Mouse (Mus musculus) heart, embryonic 11.5 days (tissue): Measurements from ENCODE around the gene Tbl3. TPM values are rescaled to one million over a fixed set of nuclear protein-coding genes. Genes with fewer than 3 reads are reported as not detected.

Source experiments
- ATAC-seq: fragments of 200-750 bp; cut with Nextera tagmentation; replicated peaks from 2 replicates; pipeline ENCODE4 v1.8.0; 2017; ENCODE audit warnings: moderate library complexity; ENCODE audit not compliant: insufficient number of reproducible peaks, low FRiP score, low TSS enrichment
- H3K27ac ChIP-seq: fragments of 300-500 bp; sonication (generic); 2 replicates; pipeline ENCODE4 v1.5.1; 2014; ENCODE audit warnings: mild to moderate bottlenecking, low read depth, low read length
- H3K27me3 ChIP-seq: fragments of 300-500 bp; sonication (generic); 2 replicates; pipeline ENCODE4 v1.6.1; 2014; ENCODE audit warnings: mild to moderate bottlenecking, low read length, mixed read lengths; ENCODE audit not compliant: control insufficient read depth, insufficient read depth
- H3K36me3 ChIP-seq: fragments of 300-500 bp; sonication (generic); 2 replicates; pipeline ENCODE4 v1.6.1; 2014; ENCODE audit warnings: mild to moderate bottlenecking, low read length, moderate library complexity, mixed read lengths; ENCODE audit not compliant: control insufficient read depth, insufficient read depth
- H3K4me1 ChIP-seq: fragments of 300-500 bp; sonication (generic); 2 replicates; pipeline ENCODE4 v1.6.1; 2014; ENCODE audit warnings: low read length; ENCODE audit not compliant: control insufficient read depth, insufficient read depth
- H3K4me2 ChIP-seq: fragments of 300-500 bp; sonication (generic); 2 replicates; pipeline ENCODE4 v1.6.1; 2014; ENCODE audit warnings: mild to moderate bottlenecking, moderate library complexity
- H3K4me3 ChIP-seq: fragments of 300-500 bp; sonication (generic); 2 replicates; pipeline ENCODE4 v1.5.1; 2014; ENCODE audit warnings: low read depth, low read length
- H3K9ac ChIP-seq: fragments of 300-500 bp; sonication (generic); 2 replicates; pipeline ENCODE4 v1.6.1; 2014; ENCODE audit warnings: mild to moderate bottlenecking, low read depth, low read length, moderate library complexity
- H3K9me3 ChIP-seq: fragments of 300-500 bp; sonication (generic); replicated peaks from 2 replicates; pipeline ENCODE4 v1.6.1; 2016; ENCODE audit warnings: low read length; ENCODE audit not compliant: control insufficient read depth
- WGBS: fragments of 180-500 bp; shearing (Covaris S2); extraction: QIAGEN DNeasy Blood & Tissue Kit; methylation state at CpG from one replicate; pipeline ENCODE4 v1.1.7; 2014; ENCODE audit not compliant: insufficient replicate concordance; 5-methylcytosine and 5-hydroxymethylcytosine counted together
- polyA plus RNA-seq: library from polyadenylated mRNA; unstranded; fragments of >200 nt; fragmentation: Nextera tagmentation; extraction: Ambion mirVana; gene quantifications from 2 replicates; pipeline ENCODE4 v1.2.1, GENCODE M21; 2014

Gene Tbl3
- polyA plus RNA-seq, 1 experiment from 2014 or later = 50.9 TPM

DNA sequence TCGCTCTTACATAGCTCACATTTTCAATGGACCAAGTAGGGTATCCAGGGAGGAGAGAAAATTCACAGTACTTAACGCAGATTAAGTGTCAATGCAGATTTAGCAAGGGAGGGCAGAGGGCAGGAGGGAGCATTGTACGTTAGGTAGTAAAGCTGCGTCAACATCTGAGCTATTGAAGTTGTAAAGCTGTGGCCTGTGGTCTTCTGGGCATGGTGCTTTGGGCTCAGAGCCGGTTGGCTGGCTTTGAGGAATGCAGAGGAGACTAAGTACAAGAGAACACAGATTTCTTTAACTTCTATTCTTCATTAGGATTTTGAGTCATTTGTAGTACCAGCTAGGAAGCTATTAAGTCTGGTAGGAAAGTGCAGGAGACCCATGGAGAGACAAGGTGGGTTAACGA, 8.1 kb upstream of the Tbl3 start:
- 82% methylated on average over 6 of the region's 6 CpGs for WGBS
- Histone ChIP-seq H3K4me3 (no peak overlapping the region), H3K9me3 (no peaks in the 10 kb centered on the region), H3K9ac (no peak overlapping the region), H3K27ac (no peak overlapping the region), H3K4me2 (no peak overlapping the region), H3K4me1 (no peaks in the 10 kb centered on the region), H3K27me3 (no peaks in the 10 kb centered on the region), H3K36me3 (peaks cover 5% of the 10 kb centered on the region; the same call in 1 of the 2 replicates)
- ATAC-seq = no peak

DNA sequence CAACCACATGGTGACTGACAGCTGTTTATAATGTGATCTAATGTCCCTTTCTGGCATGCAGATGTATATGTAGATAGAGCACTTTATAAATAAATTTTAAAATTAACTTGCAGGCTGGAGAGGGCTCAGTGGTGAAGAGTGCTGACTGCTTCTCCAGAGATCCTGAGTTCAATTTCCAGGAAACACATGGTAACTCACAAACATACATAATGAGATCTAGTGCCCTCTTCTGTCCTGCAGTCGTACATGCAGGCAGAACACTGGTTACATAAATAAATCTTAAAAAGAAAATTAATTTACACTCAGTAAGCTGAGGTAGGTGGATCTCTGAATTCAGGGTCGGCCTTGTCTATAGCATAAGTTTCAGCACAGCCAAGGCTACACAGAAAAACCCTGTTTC, 1.2 kb upstream of the Tbl3 start:
- 32% methylated on average over 2 of the region's 2 CpGs for WGBS
- no peaks in the 10 kb centered on the region for H3K9me3 ChIP-seq
- H3K9ac ChIP-seq = no peak overlapping the region
- peak overlapping the region; percentile 84 for H3K4me2 ChIP-seq
- H3K36me3 ChIP-seq = peaks cover 11% of the 10 kb centered on the region
- peak overlapping the region; percentile 81; the same call in 1 of the 2 replicates for H3K4me3 ChIP-seq
- peaks cover 9% of the 10 kb centered on the region for H3K4me1 ChIP-seq
- ATAC-seq = no peak
- no peaks in the 10 kb centered on the region for H3K27me3 ChIP-seq
- H3K27ac ChIP-seq = no peak overlapping the region

DNA sequence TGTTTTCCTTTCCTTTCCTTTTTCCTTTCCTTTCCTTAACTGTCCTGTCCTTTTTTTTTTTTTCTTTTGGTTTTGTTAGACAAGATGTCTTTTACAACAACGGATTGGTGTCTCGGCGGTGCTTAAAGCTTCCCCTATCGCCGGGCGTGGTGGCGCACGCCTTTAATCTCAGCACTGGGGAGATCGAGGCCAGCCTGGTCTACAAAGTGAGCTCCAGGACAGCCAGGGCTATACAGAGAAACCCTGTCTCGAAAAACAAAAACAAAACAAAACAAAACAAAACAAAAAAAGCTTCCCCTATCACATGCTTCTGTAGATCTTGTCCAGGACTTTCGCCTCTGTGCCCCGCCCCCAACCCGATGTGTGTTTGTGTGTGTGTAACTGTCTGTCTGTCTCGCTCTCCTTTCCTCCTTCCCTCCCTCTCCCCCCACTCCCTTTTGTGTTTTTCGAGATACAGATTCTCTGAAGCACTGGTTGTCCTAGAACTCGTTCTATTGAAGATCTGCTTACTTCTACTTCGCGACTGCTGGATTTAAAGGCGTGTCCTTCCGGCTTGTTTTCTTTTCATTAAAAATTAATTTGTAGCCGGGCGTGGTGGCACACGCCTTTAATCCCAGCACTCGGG, 453 bp upstream of the Tbl3 start:
- Histone ChIP-seq H3K27ac (peak overlapping the region; percentile 84), H3K36me3 (peaks cover 13% of the 10 kb centered on the region), H3K9ac (peak overlapping the region; percentile 86), H3K27me3 (no peaks in the 10 kb centered on the region), H3K4me3 (peak overlapping the region; percentile 81), H3K4me2 (peak overlapping the region; percentile 84), H3K9me3 (no peaks in the 10 kb centered on the region), H3K4me1 (peaks cover 9% of the 10 kb centered on the region)
- ATAC-seq = no peak
- WGBS = 6% methylated on average over 24 of the region's 24 CpGs

DNA sequence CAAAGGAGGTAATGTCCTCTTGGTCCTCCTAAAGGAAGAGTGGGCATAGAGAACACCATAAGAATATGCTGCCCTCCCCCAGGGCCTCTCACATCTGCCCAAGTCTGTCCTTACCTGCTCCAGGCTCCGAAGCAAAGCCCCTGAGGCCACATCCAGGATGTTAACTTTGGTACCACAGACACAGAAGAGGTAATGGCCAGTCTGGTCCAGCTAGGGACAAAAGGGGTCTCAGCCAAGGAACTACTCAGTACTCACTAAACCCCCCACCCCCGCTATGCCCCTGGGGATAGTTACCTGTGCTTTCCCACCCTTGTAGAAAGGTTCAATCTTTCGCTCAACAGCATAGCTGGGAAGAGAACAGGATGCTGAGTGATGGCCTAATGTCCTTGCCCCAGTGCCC, 1.6 kb downstream of the Tbl3 start:
- H3K4me2 ChIP-seq = no peak overlapping the region
- H3K9me3 ChIP-seq = no peaks in the 10 kb centered on the region
- H3K4me1 ChIP-seq = peaks cover 9% of the 10 kb centered on the region
- H3K36me3 ChIP-seq = peaks cover 29% of the 10 kb centered on the region
- ATAC-seq = no peak
- no peak overlapping the region for H3K27ac ChIP-seq
- H3K27me3 ChIP-seq = no peaks in the 10 kb centered on the region
- no peak overlapping the region for H3K9ac ChIP-seq
- H3K4me3 ChIP-seq = no peak overlapping the region
- WGBS = 90% methylated on average over 3 of the region's 3 CpGs

DNA sequence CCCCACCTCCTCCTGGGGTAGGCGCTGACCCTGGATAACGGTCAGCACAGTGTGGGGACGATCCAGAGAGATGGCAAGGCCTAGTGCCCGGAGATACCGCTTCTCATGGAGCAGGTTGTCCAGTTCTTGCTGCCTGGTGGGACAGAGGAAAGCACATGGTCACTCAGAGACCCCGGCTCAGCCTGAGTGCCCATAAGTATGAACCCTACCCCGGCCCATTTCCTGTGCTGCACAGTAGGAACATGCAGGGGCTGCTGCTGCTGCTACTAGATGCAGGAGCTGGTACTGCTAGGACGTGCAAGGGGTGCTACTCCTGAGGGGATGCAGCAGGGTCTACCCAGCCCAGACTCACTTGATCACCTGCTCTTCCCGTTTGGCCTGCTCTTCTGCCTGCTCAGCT, 6.2 kb downstream of the Tbl3 start:
- no peaks in the 10 kb centered on the region for H3K9me3 ChIP-seq
- WGBS = 87% methylated on average over 9 of the region's 9 CpGs
- H3K27ac ChIP-seq = no peak overlapping the region
- H3K4me2 ChIP-seq = no peak overlapping the region
- peaks cover 17% of the 10 kb centered on the region for H3K4me1 ChIP-seq
- H3K36me3 ChIP-seq = peaks cover 36% of the 10 kb centered on the region
- no peak overlapping the region for H3K4me3 ChIP-seq
- peaks cover 2% of the 10 kb centered on the region; the same call in 1 of the 2 replicates for H3K27me3 ChIP-seq
- H3K9ac ChIP-seq = no peak overlapping the region
- no peak for ATAC-seq

DNA sequence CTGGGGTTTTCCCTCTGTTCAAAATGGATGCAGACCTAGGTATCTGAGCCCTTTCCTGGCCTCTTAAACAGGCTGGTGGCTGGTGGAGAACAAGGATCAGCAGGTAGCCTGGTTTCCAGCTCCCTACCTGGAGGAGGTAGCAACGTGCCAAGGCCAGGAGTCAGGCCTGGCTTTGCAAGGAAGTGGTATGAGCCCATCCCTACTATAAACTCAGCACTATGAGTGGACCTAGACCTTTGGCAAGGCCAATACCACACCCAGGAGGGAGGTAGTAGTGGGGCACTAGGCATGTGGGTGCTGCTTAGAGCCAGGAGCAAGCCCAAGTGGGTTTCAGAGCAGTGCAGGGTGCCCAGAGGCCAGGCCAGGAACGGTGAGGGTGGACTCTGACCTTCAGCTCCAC, 8.0 kb downstream of the Tbl3 start:
- peaks cover 14% of the 10 kb centered on the region for H3K4me1 ChIP-seq
- peaks cover 31% of the 10 kb centered on the region for H3K36me3 ChIP-seq
- H3K27me3 ChIP-seq = peaks cover 2% of the 10 kb centered on the region; the same call in 1 of the 2 replicates
- no peak overlapping the region for H3K9ac ChIP-seq
- H3K27ac ChIP-seq = no peak overlapping the region
- H3K4me2 ChIP-seq = no peak overlapping the region
- H3K9me3 ChIP-seq = no peaks in the 10 kb centered on the region
- 64% methylated on average over 2 of the region's 2 CpGs for WGBS
- no peak overlapping the region for H3K4me3 ChIP-seq
- ATAC-seq = no peak

DNA sequence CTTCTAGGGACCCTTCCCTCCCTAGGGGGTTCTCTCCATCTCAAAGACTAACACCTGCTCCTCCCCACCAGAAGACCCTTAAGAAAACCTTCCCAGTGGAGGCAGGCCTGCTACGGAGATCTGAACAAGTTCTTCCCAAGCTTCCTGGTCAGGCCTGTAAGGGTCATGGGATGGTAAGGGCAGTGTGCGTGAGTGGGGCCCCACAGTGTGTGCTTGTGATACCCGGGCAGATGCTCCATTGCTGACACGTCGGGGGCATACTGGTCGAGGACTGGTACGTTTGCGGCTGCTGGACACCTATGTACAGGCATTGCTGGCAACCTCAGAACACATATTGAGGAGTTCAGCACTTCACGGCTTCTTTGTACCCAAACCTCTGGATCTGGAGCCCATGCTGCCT, 8.7 kb downstream of the Tbl3 start:
- no peak for ATAC-seq
- H3K36me3 ChIP-seq = peaks cover 25% of the 10 kb centered on the region
- no peak overlapping the region for H3K9ac ChIP-seq
- WGBS = 67% methylated on average over 9 of the region's 9 CpGs
- H3K4me3 ChIP-seq = no peak overlapping the region
- H3K4me1 ChIP-seq = peaks cover 14% of the 10 kb centered on the region
- no peak overlapping the region for H3K27ac ChIP-seq
- H3K9me3 ChIP-seq = no peaks in the 10 kb centered on the region
- H3K4me2 ChIP-seq = no peak overlapping the region
- peaks cover 2% of the 10 kb centered on the region; the same call in 1 of the 2 replicates for H3K27me3 ChIP-seq

DNA sequence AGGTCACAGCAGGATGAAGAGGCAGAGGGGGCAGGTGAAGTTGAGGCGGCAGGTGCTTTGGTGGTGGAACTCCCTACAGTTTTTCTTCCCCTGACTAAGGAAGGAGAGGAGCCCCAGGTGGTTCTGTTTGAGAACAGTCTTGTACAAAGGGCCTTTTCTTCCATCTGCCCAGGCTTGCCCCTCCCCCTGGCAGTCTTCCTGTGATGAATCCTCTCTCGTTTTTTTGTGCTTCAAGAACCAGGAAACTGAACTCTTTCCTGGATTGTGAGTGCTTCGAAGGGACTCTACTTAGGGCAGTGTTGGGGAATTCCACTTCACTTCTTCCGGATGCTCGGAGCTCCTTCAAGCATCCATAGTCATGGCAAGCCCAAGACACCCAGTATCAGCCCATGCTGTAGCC, 9.5 kb downstream of the Tbl3 start:
- H3K4me3 ChIP-seq = no peak overlapping the region
- peaks cover 14% of the 10 kb centered on the region for H3K4me1 ChIP-seq
- no peak for ATAC-seq
- H3K9me3 ChIP-seq = no peaks in the 10 kb centered on the region
- no peak overlapping the region for H3K9ac ChIP-seq
- peaks cover 2% of the 10 kb centered on the region; the same call in 1 of the 2 replicates for H3K27me3 ChIP-seq
- H3K4me2 ChIP-seq = no peak overlapping the region
- H3K27ac ChIP-seq = no peak overlapping the region
- WGBS = 20% methylated on average over 5 of the region's 5 CpGs
- H3K36me3 ChIP-seq = peaks cover 23% of the 10 kb centered on the region
